Mouse (Mus musculus): ENCODE results near the gene Rbfox1. TPM values are rescaled to one million over a fixed set of nuclear protein-coding genes. Genes with fewer than 3 reads are reported as not detected.

Gene Rbfox1
- polyA plus RNA-seq, 1 experiment from 2014 or later = 2.9 TPM

DNA sequence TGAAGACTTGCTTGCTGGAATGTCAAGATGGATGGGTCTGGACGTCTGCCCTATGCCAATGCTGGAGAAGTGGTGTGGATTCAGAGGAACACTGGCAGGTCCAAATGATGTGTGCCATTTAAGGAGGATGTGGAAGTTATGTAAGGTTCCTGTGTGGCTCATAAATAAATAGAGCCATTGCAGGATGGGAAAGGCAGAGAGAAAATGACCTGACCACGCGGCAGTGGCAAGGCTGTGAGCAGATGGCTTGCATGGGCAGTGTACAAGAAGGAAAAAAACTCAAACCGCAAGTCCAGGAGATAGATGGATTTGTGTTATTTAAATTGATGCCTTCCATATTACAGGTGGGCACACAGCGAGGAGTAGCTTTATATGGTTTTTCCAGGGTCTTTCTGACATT, 497.6 kb downstream of the Rbfox1 start:
- Histone ChIP-seq H3K4me1 (no peaks in the 10 kb centered on the region), H3K9ac (no peak overlapping the region)
- WGBS = 89% methylated on average over 5 of the region's 5 CpGs

DNA sequence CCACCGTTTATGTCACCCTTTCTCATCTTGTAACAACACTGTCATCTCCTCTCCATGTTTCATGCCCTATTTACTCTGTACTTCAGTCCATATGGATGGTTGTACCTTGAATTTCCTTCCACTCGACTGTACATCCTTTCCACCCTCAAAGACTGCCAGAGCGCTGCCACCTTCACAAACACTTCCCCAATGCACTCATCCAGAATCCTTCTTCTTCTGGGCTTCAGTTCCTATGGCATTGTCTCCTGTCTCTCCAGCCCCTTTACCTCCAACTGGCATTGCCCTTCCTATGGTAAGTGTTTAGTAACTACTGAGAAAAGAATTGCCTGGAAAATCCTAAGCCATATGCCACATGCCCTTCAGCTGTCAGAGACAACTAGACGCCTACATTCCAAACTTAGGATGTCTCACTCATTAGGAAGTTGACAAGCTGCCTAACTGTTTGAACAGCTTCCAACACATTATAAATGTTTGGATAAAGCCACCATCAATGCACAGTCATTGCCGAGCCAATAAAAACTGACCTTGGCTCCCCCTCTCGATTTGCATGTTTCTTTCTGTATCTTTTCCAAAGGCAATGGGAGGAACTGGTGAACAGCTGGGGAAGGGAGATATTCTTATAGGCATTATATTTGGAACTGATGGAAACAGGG, 505.2 kb downstream of the Rbfox1 start:
- no peak for ATAC-seq (ENCODE audit: insufficient number of reproducible peaks, insufficient read depth, low FRiP score, low TSS enrichment)
- Histone ChIP-seq H3K36me3 (no peaks in the 10 kb centered on the region), H3K9ac (no peak overlapping the region), H3K4me2 (replicated peaks) (no peak overlapping the region), H3K27me3 (no peaks in the 10 kb centered on the region), H3K27ac (no peak overlapping the region), H3K4me3 (no peak overlapping the region), H3K9me3 (no peaks in the 10 kb centered on the region), H3K4me1 (no peaks in the 10 kb centered on the region)
- WGBS = 81% methylated on average over 6 of the region's 6 CpGs

More for the DNA sequence above, 497.6 kb downstream of the Rbfox1 start:
- Histone ChIP-seq H3K27me3 (no peaks in the 10 kb centered on the region), H3K4me2 (replicated peaks) (no peak overlapping the region), H3K9me3 (no peaks in the 10 kb centered on the region), H3K27ac (no peak overlapping the region), H3K36me3 (no peaks in the 10 kb centered on the region), H3K4me3 (no peak overlapping the region)
- ATAC-seq (ENCODE audit: insufficient number of reproducible peaks, insufficient read depth, low FRiP score, low TSS enrichment) = no peak

DNA sequence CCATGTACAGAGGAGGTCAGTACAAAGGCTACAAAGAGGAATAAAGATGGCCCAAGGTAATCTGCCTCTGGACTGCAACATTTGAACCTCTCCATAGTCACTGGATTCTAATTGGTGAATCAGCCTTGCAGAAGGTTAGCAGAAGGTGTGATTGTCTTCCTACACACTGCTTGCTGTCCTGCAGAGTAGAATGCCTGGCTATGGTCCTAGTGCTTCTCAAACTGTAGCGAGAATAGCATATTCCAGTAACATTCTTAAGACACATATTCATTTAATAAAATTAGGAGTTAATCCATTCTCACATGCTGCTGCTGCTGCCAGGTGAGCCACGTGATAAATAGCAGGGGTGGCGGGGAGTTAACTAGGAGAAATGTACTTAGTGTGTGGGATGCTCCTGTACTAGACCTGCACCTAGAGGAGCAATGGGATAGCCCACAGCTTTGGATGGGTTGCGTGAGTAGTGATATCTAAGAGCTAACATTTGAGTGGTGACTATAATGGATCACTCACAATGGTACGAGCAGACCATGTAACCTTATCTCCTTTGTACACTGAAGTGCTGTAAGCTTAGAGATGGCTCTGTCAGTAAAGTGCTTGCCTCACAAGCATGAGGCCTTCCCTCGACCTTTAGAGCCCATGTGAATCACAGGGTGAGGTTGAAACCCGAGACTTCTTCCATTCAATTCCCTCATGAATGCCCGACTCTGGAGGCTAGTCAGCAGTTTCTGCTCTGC, 511.7 kb downstream of the Rbfox1 start:
- no peak for ATAC-seq (ENCODE audit: insufficient number of reproducible peaks, insufficient read depth, low FRiP score, low TSS enrichment)
- Histone ChIP-seq H3K9me3 (no peaks in the 10 kb centered on the region), H3K4me3 (no peak overlapping the region), H3K4me2 (replicated peaks) (no peak overlapping the region), H3K36me3 (no peaks in the 10 kb centered on the region), H3K4me1 (no peaks in the 10 kb centered on the region), H3K9ac (no peak overlapping the region), H3K27ac (no peak overlapping the region), H3K27me3 (no peaks in the 10 kb centered on the region)
- WGBS = 59% methylated on average over 8 of the region's 8 CpGs

DNA sequence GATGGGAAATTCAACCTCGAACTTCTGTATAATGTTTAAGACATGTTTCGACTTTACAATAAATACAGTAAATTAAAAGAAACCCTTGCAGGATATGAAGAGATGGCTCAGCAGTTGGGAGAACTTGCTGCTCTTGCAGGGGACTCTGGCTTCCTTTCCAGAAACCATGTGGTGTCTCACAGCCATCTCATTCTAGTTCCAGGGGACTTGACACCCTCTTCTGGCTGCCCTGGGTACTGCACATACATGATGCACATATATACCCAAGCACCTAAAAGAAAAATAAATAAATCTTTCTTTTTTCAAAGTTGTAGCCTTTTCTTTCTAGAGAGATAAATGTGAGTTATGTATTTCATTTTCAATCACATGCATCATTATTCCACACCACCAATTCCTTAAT, 512.5 kb downstream of the Rbfox1 start:
- no peaks in the 10 kb centered on the region for H3K9me3 ChIP-seq
- H3K9ac ChIP-seq = no peak overlapping the region
- no peaks in the 10 kb centered on the region for H3K27me3 ChIP-seq
- 97% methylated on average over 2 of the region's 2 CpGs for WGBS
- no peak overlapping the region for H3K4me2 ChIP-seq (replicated peaks)
- no peak overlapping the region for H3K4me3 ChIP-seq
- H3K27ac ChIP-seq = no peak overlapping the region
- H3K36me3 ChIP-seq = no peaks in the 10 kb centered on the region
- no peak for ATAC-seq (ENCODE audit: insufficient number of reproducible peaks, insufficient read depth, low FRiP score, low TSS enrichment)
- H3K4me1 ChIP-seq = no peaks in the 10 kb centered on the region

DNA sequence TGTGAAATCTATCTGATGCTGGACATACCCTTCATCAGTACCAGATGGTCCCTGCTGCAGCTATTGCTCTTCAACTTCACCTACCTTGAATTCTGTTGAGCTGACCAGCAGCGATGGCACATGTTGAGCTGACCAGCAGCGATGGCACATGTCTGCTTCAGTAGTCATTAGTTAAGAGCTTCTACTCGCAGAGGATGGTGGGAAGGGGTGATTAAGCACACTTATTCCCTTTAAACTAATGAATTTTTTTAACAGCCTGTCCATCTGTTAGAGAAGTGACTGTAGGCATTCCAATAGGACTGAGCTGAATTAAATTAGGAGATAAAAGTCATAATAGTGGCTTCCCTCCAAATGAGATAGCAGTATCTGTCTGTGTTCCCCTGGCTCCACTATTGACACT, 517.7 kb downstream of the Rbfox1 start:
- Histone ChIP-seq H3K9me3 (no peaks in the 10 kb centered on the region), H3K9ac (no peak overlapping the region), H3K4me2 (replicated peaks) (no peak overlapping the region), H3K4me3 (no peak overlapping the region), H3K36me3 (no peaks in the 10 kb centered on the region), H3K27ac (no peak overlapping the region), H3K4me1 (no peaks in the 10 kb centered on the region), H3K27me3 (no peaks in the 10 kb centered on the region)
- ATAC-seq (ENCODE audit: insufficient number of reproducible peaks, insufficient read depth, low FRiP score, low TSS enrichment) = no peak
- WGBS = 88% methylated on average over 3 of the region's 3 CpGs

DNA sequence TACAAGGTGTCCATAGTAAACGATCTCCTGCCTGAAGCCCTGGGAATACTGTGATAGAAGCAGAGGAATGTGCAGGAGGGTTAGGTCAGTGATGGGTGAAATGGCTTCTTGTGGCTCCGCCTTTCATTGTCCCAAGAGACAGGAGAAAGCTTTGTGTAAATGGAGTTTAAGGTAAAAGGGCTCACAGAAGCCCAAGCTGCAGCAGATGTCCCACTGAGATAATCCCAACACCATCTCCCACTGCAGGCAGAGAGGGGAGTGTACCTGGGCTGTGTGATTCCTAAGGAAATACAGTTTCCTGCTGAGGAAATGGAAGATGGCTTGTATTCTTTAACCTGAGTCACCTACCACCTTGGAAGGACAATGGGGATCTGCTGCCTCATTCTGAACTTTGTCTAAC, 529.7 kb downstream of the Rbfox1 start:
- WGBS = 25% methylated on average over 2 of the region's 2 CpGs
- Histone ChIP-seq H3K9ac (no peak overlapping the region), H3K27me3 (no peaks in the 10 kb centered on the region), H3K4me2 (replicated peaks) (no peak overlapping the region), H3K36me3 (no peaks in the 10 kb centered on the region), H3K4me1 (no peaks in the 10 kb centered on the region), H3K27ac (no peak overlapping the region), H3K9me3 (no peaks in the 10 kb centered on the region), H3K4me3 (no peak overlapping the region)
- ATAC-seq (ENCODE audit: insufficient number of reproducible peaks, insufficient read depth, low FRiP score, low TSS enrichment) = no peak

DNA sequence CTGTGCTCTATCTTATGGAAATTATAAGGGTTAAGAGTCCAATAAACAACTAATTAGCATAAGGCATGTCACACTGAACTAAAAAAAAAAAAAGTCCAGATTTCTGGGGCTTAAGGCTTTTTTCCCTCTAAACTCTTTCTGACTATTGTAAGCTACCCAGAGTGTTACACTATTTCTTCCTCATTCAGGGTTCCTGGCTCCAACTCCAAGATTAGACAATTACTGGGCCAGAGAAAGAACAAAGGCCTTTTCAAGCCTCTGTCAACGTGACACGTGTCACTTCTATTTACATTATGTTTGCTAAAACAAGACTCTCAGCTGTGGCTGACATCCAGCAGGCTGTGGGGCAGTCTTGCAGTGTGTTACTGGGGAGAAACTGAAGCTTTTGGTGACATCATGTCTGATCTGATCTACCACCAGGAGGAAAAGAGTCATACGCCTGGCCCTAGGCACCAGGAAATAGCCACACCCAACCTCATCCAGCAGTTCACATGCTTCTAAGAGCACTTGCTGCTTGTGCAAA, 536.5 kb downstream of the Rbfox1 start:
- Histone ChIP-seq H3K4me3 (no peak overlapping the region), H3K36me3 (no peaks in the 10 kb centered on the region), H3K4me1 (no peaks in the 10 kb centered on the region), H3K27ac (no peak overlapping the region), H3K27me3 (no peaks in the 10 kb centered on the region), H3K4me2 (replicated peaks) (no peak overlapping the region), H3K9me3 (peaks cover 4% of the 10 kb centered on the region; the same call in 1 of the 2 replicates), H3K9ac (no peak overlapping the region)
- ATAC-seq (ENCODE audit: insufficient number of reproducible peaks, insufficient read depth, low FRiP score, low TSS enrichment) = no peak
- 61% methylated on average over 3 of the region's 3 CpGs for WGBS

DNA sequence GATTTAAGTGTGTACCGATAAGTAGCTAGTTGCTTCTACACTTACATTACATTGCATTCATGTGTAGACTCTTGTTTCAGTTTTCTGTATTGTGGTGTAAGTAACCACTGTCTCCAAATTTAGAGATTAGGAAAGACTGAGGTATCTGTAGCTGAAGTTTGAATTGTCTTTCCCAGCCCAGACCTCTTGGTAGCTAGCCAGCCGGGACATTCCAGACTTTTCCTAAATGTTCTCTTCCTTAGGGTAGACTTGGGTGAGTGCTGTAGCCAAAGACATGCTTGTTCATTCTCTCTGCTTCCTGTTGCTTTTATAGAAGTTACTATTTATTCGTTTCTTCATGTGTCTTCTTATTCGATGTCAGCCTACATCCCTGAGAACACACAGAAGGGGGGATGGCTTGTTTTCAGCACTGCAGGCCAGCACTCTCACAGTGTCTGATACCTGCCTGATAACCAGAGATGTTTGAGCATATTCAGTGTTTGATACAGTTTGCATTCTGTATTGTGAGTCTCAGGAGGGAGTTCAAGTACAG, 538.8 kb downstream of the Rbfox1 start:
- H3K9me3 ChIP-seq = peaks cover 4% of the 10 kb centered on the region; the same call in 1 of the 2 replicates
- no peak overlapping the region for H3K4me2 ChIP-seq (replicated peaks)
- H3K4me1 ChIP-seq = no peaks in the 10 kb centered on the region
- no peak overlapping the region for H3K9ac ChIP-seq
- no peaks in the 10 kb centered on the region for H3K36me3 ChIP-seq
- ATAC-seq (ENCODE audit: insufficient number of reproducible peaks, insufficient read depth, low FRiP score, low TSS enrichment) = no peak
- 90% methylated on average over 4 of the region's 4 CpGs for WGBS
- H3K27ac ChIP-seq = no peak overlapping the region
- no peak overlapping the region for H3K4me3 ChIP-seq
- H3K27me3 ChIP-seq = no peaks in the 10 kb centered on the region

DNA sequence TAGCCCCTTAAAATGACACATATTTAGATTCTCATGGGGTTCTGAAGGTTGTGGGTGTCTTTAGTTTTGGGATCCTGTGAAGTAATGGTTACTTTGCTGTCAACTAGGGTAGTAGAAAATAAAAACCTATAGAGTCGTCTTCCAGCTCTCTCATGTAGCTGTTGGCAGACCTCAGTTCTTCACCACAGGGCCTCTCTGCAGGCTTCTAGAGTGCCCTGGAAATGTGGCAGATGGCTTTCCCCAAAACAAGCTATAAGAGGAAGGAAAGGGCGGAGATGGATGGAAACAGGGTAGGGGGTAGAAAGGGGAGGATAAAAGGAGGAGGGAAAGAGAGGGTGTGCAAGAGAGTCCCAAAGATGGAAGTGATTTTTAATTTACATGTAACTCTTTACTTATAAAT, 539.6 kb downstream of the Rbfox1 start:
- Histone ChIP-seq H3K4me2 (replicated peaks) (no peak overlapping the region), H3K27me3 (no peaks in the 10 kb centered on the region), H3K4me3 (no peak overlapping the region), H3K9ac (no peak overlapping the region), H3K4me1 (no peaks in the 10 kb centered on the region), H3K9me3 (peaks cover 4% of the 10 kb centered on the region; the same call in 1 of the 2 replicates), H3K27ac (no peak overlapping the region), H3K36me3 (no peaks in the 10 kb centered on the region)
- 91% methylated on average over 2 of the region's 2 CpGs for WGBS
- no peak for ATAC-seq (ENCODE audit: insufficient number of reproducible peaks, insufficient read depth, low FRiP score, low TSS enrichment)

DNA sequence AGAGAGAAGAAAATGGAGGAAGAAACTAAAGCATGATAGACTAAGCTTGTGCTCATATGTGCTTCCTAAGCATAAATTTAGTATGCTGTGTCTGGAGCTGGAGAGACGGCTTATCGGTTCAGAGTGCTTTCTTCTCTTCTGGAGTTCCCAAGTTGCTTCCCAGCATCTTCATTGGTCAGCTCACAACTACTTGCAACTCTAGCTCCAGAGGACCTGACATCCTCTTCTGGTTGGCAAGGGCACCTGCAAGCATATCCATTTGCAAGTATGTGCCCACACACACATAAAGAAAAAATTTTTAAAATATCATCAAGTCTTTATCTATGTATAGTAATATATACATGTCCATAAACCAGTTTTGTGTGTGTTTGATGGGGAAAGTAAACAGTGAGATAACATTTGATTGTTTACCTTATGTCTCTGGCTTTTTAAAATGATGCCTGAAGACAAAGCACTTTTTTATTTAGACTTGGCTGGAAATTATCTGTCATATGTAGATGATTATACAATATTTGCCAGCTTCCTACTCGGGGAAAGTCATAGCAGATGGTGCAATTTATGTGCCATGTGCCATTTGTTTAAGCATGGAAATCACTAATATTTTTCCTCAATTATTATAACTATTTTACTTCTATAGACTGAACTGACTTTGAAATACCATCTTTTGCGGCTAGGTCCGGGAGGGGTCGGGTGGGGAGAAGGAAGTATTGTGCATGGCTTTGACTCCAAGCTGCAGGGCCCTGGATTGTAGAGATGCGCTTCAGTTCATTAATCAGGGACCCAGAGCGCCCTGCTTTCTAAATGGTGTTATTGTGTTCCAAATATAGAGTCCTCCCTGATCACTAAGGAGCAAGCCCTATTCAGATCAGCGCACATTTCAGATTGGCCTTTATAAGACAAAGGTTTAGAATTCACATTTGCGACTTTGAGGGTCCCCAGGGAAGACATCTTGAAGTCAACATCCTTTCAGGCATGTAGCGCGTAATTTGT, 542.4 kb downstream of the Rbfox1 start:
- no peak overlapping the region for H3K4me3 ChIP-seq
- no peaks in the 10 kb centered on the region for H3K9me3 ChIP-seq
- WGBS = 53% methylated on average over 12 of the region's 12 CpGs
- no peaks in the 10 kb centered on the region for H3K27me3 ChIP-seq
- no peak overlapping the region for H3K27ac ChIP-seq
- H3K4me2 ChIP-seq (replicated peaks) = no peak overlapping the region
- ATAC-seq (ENCODE audit: insufficient number of reproducible peaks, insufficient read depth, low FRiP score, low TSS enrichment) = no peak
- H3K9ac ChIP-seq = no peak overlapping the region
- H3K36me3 ChIP-seq = no peaks in the 10 kb centered on the region
- H3K4me1 ChIP-seq = no peaks in the 10 kb centered on the region

DNA sequence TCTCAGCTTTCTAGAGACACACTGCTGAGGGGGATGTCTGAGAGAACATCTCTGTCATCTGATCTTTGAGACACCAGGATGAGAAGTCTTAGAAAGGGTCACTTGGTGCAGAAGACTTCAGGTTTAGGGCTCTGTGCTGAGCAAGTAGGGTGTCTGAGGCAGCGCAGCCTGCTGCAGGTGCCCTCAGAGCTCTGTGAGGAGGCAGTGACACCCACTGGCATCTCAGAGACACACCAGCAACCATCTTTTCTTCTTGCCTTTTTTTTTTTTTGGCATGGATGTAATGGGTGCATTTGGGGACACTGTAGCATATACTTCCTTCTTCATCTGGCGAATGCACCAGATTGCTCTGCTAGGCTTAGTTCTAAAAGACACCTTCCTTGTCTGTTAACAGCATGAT, 545.8 kb downstream of the Rbfox1 start:
- ATAC-seq (ENCODE audit: insufficient number of reproducible peaks, insufficient read depth, low FRiP score, low TSS enrichment) = no peak
- 85% methylated on average over 2 of the region's 2 CpGs for WGBS

More for the DNA sequence above, 545.8 kb downstream of the Rbfox1 start:
- H3K36me3 ChIP-seq = no peaks in the 10 kb centered on the region
- H3K4me3 ChIP-seq = no peak overlapping the region
- no peak overlapping the region for H3K4me2 ChIP-seq (replicated peaks)
- no peak overlapping the region for H3K9ac ChIP-seq
- H3K27ac ChIP-seq = no peak overlapping the region
- no peaks in the 10 kb centered on the region for H3K9me3 ChIP-seq
- H3K27me3 ChIP-seq = no peaks in the 10 kb centered on the region
- H3K4me1 ChIP-seq = no peaks in the 10 kb centered on the region

Data from embryonic facial prominence, embryonic 12.5 days (tissue).